Mouse (Mus musculus) CH12.LX (cell line): ENCODE data around the gene Phkg2.

Source experiments
- CHD2 ChIP-seq: IDR thresholded peaks from 2 replicates; pipeline ENCODE4 v1.6.1; 2011; ENCODE audit warnings: low read length, improper control_type of control experiment
- CTCF ChIP-seq, 2 experiments: IDR thresholded peaks in 1 of 2; conservative IDR thresholded peaks in 1 of 2; 2 replicates each; pipeline ENCODE4 v1.5.1; 2011 to 2012; ENCODE audit warnings: low read depth in 2 of 2, low read length in 2 of 2, improper control_type of control experiment in 1 of 2, inconsistent platforms in 1 of 2, mild to moderate bottlenecking in 1 of 2, moderate library complexity in 1 of 2
- E2F4 ChIP-seq: IDR thresholded peaks from 2 replicates; pipeline ENCODE4 v1.6.1; 2011; ENCODE audit warnings: low read depth, low read length, improper control_type of control experiment; ENCODE audit not compliant: insufficient replicate concordance
- ELF1 ChIP-seq: IDR thresholded peaks from 2 replicates; pipeline ENCODE4 v1.6.1; 2014; ENCODE audit warnings: low read depth, mild to moderate bottlenecking, inconsistent platforms, low read length, improper control_type of control experiment
- EP300 ChIP-seq: IDR thresholded peaks from 2 replicates; pipeline ENCODE4 v1.6.1; 2011; ENCODE audit warnings: low read length, improper control_type of control experiment
- MAX ChIP-seq: IDR thresholded peaks from 2 replicates; pipeline ENCODE4 v1.6.1; 2011; ENCODE audit warnings: low read length, improper control_type of control experiment
- MEF2A ChIP-seq: IDR thresholded peaks from 2 replicates; pipeline ENCODE4 v1.6.1; 2014; ENCODE audit warnings: low read depth, mild to moderate bottlenecking, inconsistent platforms, low read length, improper control_type of control experiment, borderline replicate concordance
- POLR2A ChIP-seq: IDR thresholded peaks from 2 replicates; pipeline ENCODE4 v1.6.1; 2011; ENCODE audit warnings: low read depth, mild to moderate bottlenecking, improper control_type of control experiment, low read length
- TBP ChIP-seq: conservative IDR thresholded peaks from 2 replicates; pipeline ENCODE4 v1.6.1; 2011; ENCODE audit warnings: low read depth, low read length, improper control_type of control experiment
- USF2 ChIP-seq: conservative IDR thresholded peaks from 2 replicates; pipeline ENCODE4 v1.6.1; 2011; ENCODE audit warnings: low read depth, low read length, improper control_type of control experiment
- ZKSCAN1 ChIP-seq: IDR thresholded peaks from 2 replicates; pipeline ENCODE4 v1.6.1; 2012; ENCODE audit warnings: low read depth, inconsistent platforms, low read length, improper control_type of control experiment, borderline replicate concordance
- ZMIZ1 ChIP-seq: IDR thresholded peaks from 2 replicates; pipeline ENCODE4 v1.6.1; 2012; ENCODE audit warnings: low read depth, mild to moderate bottlenecking, inconsistent platforms, low read length, improper control_type of control experiment
- ZNF384 ChIP-seq: IDR thresholded peaks from 2 replicates; pipeline ENCODE4 v1.6.1; 2012; ENCODE audit warnings: low read depth, low read length, improper control_type of control experiment, inconsistent platforms

DNA sequence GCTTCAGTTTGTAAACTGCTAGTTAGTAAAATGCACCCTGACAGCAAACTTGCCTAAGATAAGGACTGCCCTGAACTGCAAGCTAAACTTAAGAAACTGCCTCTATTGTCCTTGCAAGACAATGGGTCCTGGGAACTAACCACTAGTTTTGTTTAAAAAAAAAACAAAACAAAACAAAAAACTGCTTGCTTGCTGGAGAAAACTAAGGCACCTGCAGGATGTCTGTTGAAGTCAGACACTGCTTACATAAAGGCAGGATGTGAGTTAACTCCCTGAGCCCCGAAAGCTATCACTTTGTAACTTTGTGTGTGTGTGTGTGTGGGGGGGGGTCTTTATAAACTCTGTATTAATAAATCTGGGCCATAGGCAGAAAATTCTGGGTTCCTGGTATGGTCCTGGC lies 43.7 kb downstream of the Phkg2 start:
- no peak for TF ChIP-seq USF2
- no peak for TF ChIP-seq CTCF (conservative IDR thresholded peaks at IDR 0.05 in 1 of 2, IDR thresholded peaks at IDR 0.05 in 1 of 2; ENCODE audit: low read depth in 2 of 2, low read length in 2 of 2)
- no peak for TF ChIP-seq E2F4
- TF ChIP-seq ZKSCAN1 = no peak
- no peak for TF ChIP-seq ZNF384
- TF ChIP-seq ELF1 = no peak
- no peak for TF ChIP-seq EP300
- TF ChIP-seq POLR2A = no peak
- TF ChIP-seq ZMIZ1 = no peak
- TF ChIP-seq MAX = no peak
- TF ChIP-seq CHD2 = no peak
- TF ChIP-seq TBP = no peak
- no peak for TF ChIP-seq MEF2A
